Mouse (Mus musculus) stomach, postnatal 0 days (tissue): ENCODE data around the gene Crispld2. TPM values are rescaled to one million over a fixed set of nuclear protein-coding genes. Genes with fewer than 3 reads are reported as not detected.

ENCODE experiments used
- ATAC-seq: fragments of 200-750 bp; cut with Nextera tagmentation; 2 replicates; pipeline ENCODE4 v1.8.0; 2017; ENCODE audit not compliant: low FRiP score, low TSS enrichment
- DNase-seq: peaks from one replicate; pipeline ENCODE4 v3.0.0-alpha.2; 2016; ENCODE audit warnings: low spot score
- H3K27ac ChIP-seq: fragments of 300-500 bp; sonication (generic); replicated peaks from 2 replicates; pipeline ENCODE4 v1.5.1; 2014; ENCODE audit warnings: mild to moderate bottlenecking, control low read depth
- H3K27me3 ChIP-seq: fragments of 300-500 bp; sonication (generic); 2 replicates; pipeline ENCODE4 v1.6.1; 2014; ENCODE audit warnings: low read length; ENCODE audit not compliant: control insufficient read depth, insufficient read depth
- H3K36me3 ChIP-seq: fragments of 300-500 bp; sonication (generic); 2 replicates; pipeline ENCODE4 v1.6.1; 2014; ENCODE audit warnings: low read length, mixed read lengths; ENCODE audit not compliant: control insufficient read depth, insufficient read depth
- H3K4me1 ChIP-seq: fragments of 300-500 bp; sonication (generic); replicated peaks from 2 replicates; pipeline ENCODE4 v1.6.1; 2014; ENCODE audit warnings: antibody characterized with exemption; ENCODE audit not compliant: control insufficient read depth, insufficient read depth
- H3K4me2 ChIP-seq: fragments of 300-500 bp; sonication (generic); replicated peaks from 2 replicates; pipeline ENCODE4 v1.6.1; 2014; ENCODE audit warnings: low read depth, mild to moderate bottlenecking, control low read depth, moderate library complexity
- H3K4me3 ChIP-seq: fragments of 300-500 bp; sonication (generic); 2 replicates; pipeline ENCODE4 v1.5.1; 2014; ENCODE audit warnings: low read depth, low read length, control low read depth
- H3K9ac ChIP-seq: fragments of 300-500 bp; sonication (generic); 2 replicates; pipeline ENCODE4 v1.6.1; 2014; ENCODE audit warnings: mild to moderate bottlenecking, low read length, control low read depth, mixed read lengths
- H3K9me3 ChIP-seq: fragments of 300-500 bp; sonication (generic); 2 replicates; pipeline ENCODE4 v1.6.1; 2016; ENCODE audit warnings: low read length; ENCODE audit not compliant: control insufficient read depth
- CTCF ChIP-seq: IDR thresholded peaks from 2 replicates; pipeline ENCODE4 v1.5.1; 2016; ENCODE audit warnings: antibody characterized with exemption, low read depth, mild to moderate bottlenecking, moderate library complexity
- EP300 ChIP-seq: optimal IDR thresholded peaks from 2 replicates; pipeline ENCODE3; 2016; ENCODE audit warnings: antibody characterized with exemption
- WGBS: fragments of 180-500 bp; shearing (Covaris S2); extraction: QIAGEN DNeasy Blood & Tissue Kit; methylation state at CpG from one replicate; pipeline ENCODE4 v1.1.7; 2014; 5-methylcytosine and 5-hydroxymethylcytosine counted together
- polyA plus RNA-seq: library from polyadenylated mRNA; unstranded; fragments of >200 nt; fragmentation: Nextera tagmentation; extraction: Ambion mirVana; gene quantifications from 2 replicates; pipeline ENCODE4 v1.2.1, GENCODE M21; 2015

The Crispld2 gene
- 29.2 and 29.6 TPM in 2 replicates for polyA plus RNA-seq

- H3K9me3 ChIP-seq: no peaks in the 10 kb centered on the region
- peak within 1 kb of the TSS; percentile 54 for H3K4me2 ChIP-seq
- peak within 1 kb of the TSS; percentile 48 for H3K4me3 ChIP-seq
- no peaks in the 10 kb centered on the region for H3K4me1 ChIP-seq
- under 1% methylated on average over 25 of the region's 25 CpGs for WGBS
- TF ChIP-seq EP300 (no peak), CTCF (peak; percentile 63)
- no peaks in the 10 kb centered on the region for H3K27me3 ChIP-seq
- peak within 1 kb of the TSS; percentile 64 for H3K9ac ChIP-seq
- no peaks in the 10 kb centered on the region for H3K36me3 ChIP-seq
- DNase-seq: peak; percentile 75
- ATAC-seq: peak; percentile 85
- peak within 1 kb of the TSS; percentile 40 for H3K27ac ChIP-seq
These were observed at the start of gene Crispld2 for GRCm38 (mm10) chr8:119992249-119992648. Gene Crispld2 (plus strand): TSS chr8:119992438.

- Histone ChIP-seq H3K27ac (no peak overlapping the region), H3K4me2 (no peak overlapping the region), H3K9me3 (no peaks in the 10 kb centered on the region), H3K27me3 (no peaks in the 10 kb centered on the region), H3K4me3 (no peak overlapping the region), H3K36me3 (peaks cover 15% of the 10 kb centered on the region; the same call in 1 of the 2 replicates), H3K9ac (no peak overlapping the region), H3K4me1 (no peaks in the 10 kb centered on the region)
- ATAC-seq (no peak), DNase-seq (no peak)
- 92% methylated on average over 10 of the region's 10 CpGs for WGBS
- TF ChIP-seq CTCF (no peak), EP300 (no peak)
These were observed 48.6 kb upstream of the Crispld2 start for GRCm38 (mm10) chr8:119943616-119944015.

- Histone ChIP-seq H3K9me3 (no peaks in the 10 kb centered on the region), H3K9ac (no peak overlapping the region), H3K27me3 (no peaks in the 10 kb centered on the region), H3K4me1 (no peaks in the 10 kb centered on the region), H3K36me3 (peaks cover 15% of the 10 kb centered on the region; the same call in 1 of the 2 replicates), H3K4me2 (no peak overlapping the region), H3K4me3 (no peak overlapping the region), H3K27ac (no peak overlapping the region)
- TF ChIP-seq CTCF (peak; percentile 97), EP300 (no peak)
- DNase-seq (peak; percentile 83), ATAC-seq (peak; percentile 52)
- WGBS: 58% methylated on average over 9 of the region's 9 CpGs
These were observed 48.0 kb upstream of the Crispld2 start for GRCm38 (mm10) chr8:119944096-119944811.

GRCm38 (mm10) chr8:119946326-119946865 is 45.8 kb upstream of the Crispld2 start:
- no peak overlapping the region for H3K27ac ChIP-seq
- 73% methylated on average over 8 of the region's 8 CpGs for WGBS
- TF ChIP-seq CTCF (no peak), EP300 (no peak)
- H3K4me2 ChIP-seq: no peak overlapping the region
- no peaks in the 10 kb centered on the region for H3K27me3 ChIP-seq
- peaks cover 15% of the 10 kb centered on the region for H3K36me3 ChIP-seq
- no peak for DNase-seq
- no peak for ATAC-seq
- H3K4me1 ChIP-seq: no peaks in the 10 kb centered on the region
- H3K9me3 ChIP-seq: no peaks in the 10 kb centered on the region
- no peak overlapping the region for H3K9ac ChIP-seq
- H3K4me3 ChIP-seq: no peak overlapping the region

GRCm38 (mm10) chr8:119947653-119948052 is 44.6 kb upstream of the Crispld2 start:
- no peak overlapping the region for H3K4me3 ChIP-seq
- no peaks in the 10 kb centered on the region for H3K9me3 ChIP-seq
- TF ChIP-seq CTCF (no peak), EP300 (no peak)
- ATAC-seq (no peak), DNase-seq (no peak)
- no peaks in the 10 kb centered on the region for H3K4me1 ChIP-seq
- H3K36me3 ChIP-seq: peaks cover 18% of the 10 kb centered on the region
- no peak overlapping the region for H3K9ac ChIP-seq
- no peaks in the 10 kb centered on the region for H3K27me3 ChIP-seq
- no peak overlapping the region for H3K4me2 ChIP-seq
- 69% methylated on average over 19 of the region's 19 CpGs for WGBS
- no peak overlapping the region for H3K27ac ChIP-seq

GRCm38 (mm10) chr8:119948340-119948739 is 43.9 kb upstream of the Crispld2 start:
- Histone ChIP-seq H3K27me3 (no peaks in the 10 kb centered on the region), H3K4me1 (no peaks in the 10 kb centered on the region), H3K4me3 (no peak overlapping the region), H3K9me3 (no peaks in the 10 kb centered on the region), H3K9ac (no peak overlapping the region), H3K36me3 (peaks cover 22% of the 10 kb centered on the region), H3K27ac (no peak overlapping the region), H3K4me2 (no peak overlapping the region)
- WGBS: 66% methylated on average over 15 of the region's 15 CpGs
- TF ChIP-seq CTCF (peak; percentile 44), EP300 (no peak)
- DNase-seq: no peak
- ATAC-seq: no peak
